Mouse (Mus musculus): ENCODE results near the gene Hsdl2. TPM values are rescaled to one million over a fixed set of nuclear protein-coding genes. Genes with fewer than 3 reads are reported as not detected.

Gene Hsdl2
- total and polyA plus RNA-seq, 2 experiments from 2014 or later, result 17.2 to 24.7 TPM

DNA sequence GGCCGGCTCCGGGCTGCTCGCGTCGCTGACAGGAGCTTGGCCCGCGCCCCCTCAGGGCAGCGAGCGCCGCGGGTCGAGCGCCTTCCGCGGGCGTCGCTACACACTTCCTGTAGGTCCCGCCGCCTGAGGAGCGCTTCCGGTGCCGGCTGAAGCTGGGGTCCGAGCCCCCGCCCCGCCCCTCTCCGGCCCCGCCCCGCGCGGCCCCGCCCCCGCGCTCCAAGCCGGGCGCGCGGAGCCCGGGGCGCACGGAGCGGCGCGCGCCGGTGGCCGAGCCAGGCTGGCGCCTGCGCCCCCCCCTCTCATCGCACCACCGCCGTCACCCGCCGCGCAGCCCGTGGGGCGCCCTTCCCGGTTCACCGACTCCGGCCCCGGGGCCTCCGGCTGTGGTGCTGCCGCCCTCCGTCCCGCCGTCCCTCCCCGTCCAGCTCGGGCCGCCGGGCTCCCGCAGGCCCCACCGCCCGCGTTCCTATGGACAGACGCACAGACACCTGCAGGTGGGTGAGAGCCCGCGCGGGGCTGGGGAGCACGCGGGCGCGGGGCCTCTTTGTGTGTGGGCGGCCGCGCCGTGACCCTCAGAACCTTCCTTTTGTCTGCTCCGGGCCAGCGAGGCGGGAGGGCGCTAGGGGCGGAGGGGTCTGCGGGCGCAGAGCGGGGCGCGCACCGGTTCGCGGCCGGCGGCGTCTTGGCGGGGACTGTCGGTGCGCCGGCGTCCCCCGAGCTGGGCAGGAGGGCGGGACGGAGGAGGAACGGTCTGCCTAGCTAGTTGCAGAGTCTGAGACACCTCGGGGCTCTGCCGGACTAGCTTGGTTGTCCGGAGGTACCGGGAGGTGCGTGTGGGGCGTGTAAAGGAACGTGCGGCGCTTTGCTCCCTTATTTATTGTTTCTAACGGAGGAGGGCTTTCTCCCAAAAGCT, 44.9 kb downstream of the Hsdl2 start, which contains the start of gene E130308A19Rik:
Gene E130308A19Rik (plus strand): TSS at position 214 of the 913 bp plus-strand sequence.
- no peaks in the 10 kb centered on the region for H3K9me3 ChIP-seq (ENCODE audit: low read length)
- DNase-seq (peak; percentile 78), ATAC-seq (peak; percentile 87)
- peaks cover 11% of the 10 kb centered on the region; the same call in 1 of the 2 replicates for H3K4me1 ChIP-seq (ENCODE audit: insufficient read depth)
- TF ChIP-seq CTCF (IDR thresholded peaks at IDR 0.05; ENCODE audit: low read depth), result peak; percentile 9; the same call in 1 of the 2 replicates
- H3K27me3 ChIP-seq (ENCODE audit: insufficient read depth, low read length), result no peaks in the 10 kb centered on the region
- peak within 1 kb of the TSS; percentile 97 for H3K4me3 ChIP-seq (ENCODE audit: low read depth, low read length)
- H3K36me3 ChIP-seq (ENCODE audit: insufficient read depth), result no peaks in the 10 kb centered on the region
- peak within 1 kb of the TSS; percentile 78 for H3K27ac ChIP-seq (ENCODE audit: low read depth, low read length)
- WGBS, result 4% methylated on average over 96 of the region's 120 CpGs
- peak within 1 kb of the TSS; percentile 65 for H3K4me2 ChIP-seq (ENCODE audit: low read depth)
- peak within 1 kb of the TSS; percentile 84 for H3K9ac ChIP-seq

- ATAC-seq, result no peak
- Histone ChIP-seq H3K9ac (no peak overlapping the region), H3K27me3 (ENCODE audit: insufficient read depth, low read length) (no peaks in the 10 kb centered on the region), H3K9me3 (ENCODE audit: low read length) (no peaks in the 10 kb centered on the region), H3K4me3 (ENCODE audit: low read depth, low read length) (no peak overlapping the region), H3K4me1 (ENCODE audit: insufficient read depth) (peaks cover 11% of the 10 kb centered on the region; the same call in 1 of the 2 replicates), H3K36me3 (ENCODE audit: insufficient read depth) (no peaks in the 10 kb centered on the region), H3K4me2 (ENCODE audit: low read depth) (no peak overlapping the region), H3K27ac (ENCODE audit: low read depth, low read length) (no peak overlapping the region)
- DNase-seq, result no peak
- 36% methylated on average over 4 of the region's 4 CpGs for WGBS
- TF ChIP-seq CTCF (IDR thresholded peaks at IDR 0.05; ENCODE audit: low read depth), result no peak
Observed at GRCm38 (mm10) chr4:59628255-59628654, 46.9 kb downstream of the Hsdl2 start.

DNA sequence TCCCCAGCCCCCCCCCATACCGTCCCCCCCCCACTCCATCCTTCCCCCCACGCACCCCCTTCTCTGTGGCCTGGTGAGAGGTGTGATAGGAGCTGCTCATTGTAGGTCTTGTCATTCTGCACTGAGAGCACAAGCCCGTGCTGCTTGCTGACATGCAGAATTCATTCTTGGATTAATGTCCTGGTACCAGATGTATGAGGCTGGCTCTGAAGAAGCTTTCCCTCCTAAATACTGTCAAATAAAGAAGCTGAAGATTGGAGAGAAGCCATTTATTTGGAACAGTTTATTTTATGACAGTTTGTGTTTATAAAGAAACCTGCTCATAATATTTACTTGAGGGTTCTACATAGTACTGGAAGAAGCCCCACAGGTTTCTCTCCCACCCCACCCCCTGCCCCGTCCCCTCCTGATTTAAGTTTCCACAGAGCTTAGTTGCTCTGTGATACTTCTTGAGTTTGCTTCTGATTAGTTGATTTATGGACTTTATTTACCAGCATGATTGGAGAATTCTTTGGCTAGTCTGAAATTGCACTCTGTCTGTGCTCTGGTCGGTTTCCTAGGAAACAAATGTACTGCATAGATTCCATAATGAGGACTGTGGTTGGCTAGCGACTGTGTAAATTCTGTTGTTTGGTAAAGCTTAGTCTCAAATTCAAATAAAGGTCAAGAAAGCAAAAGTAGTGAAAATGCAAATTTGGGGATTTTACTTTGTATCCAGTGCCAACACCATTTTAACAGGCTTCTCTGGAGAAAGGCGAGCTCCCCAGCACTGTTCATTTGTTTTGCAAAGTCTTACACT, 47.9 kb downstream of the Hsdl2 start:
- H3K9me3 ChIP-seq (ENCODE audit: low read length), result no peaks in the 10 kb centered on the region
- peak; percentile 21; the same call in 1 of the 2 replicates for ATAC-seq
- DNase-seq, result peak; percentile 45
- no peak for TF ChIP-seq CTCF (IDR thresholded peaks at IDR 0.05; ENCODE audit: low read depth)
- 0 out of 2 replicates have a peak overlapping the region, but pooled peaks have one; percentile 5 for H3K4me2 ChIP-seq (ENCODE audit: low read depth)
- 8% methylated on average over 7 of the region's 7 CpGs for WGBS
- no peak overlapping the region for H3K9ac ChIP-seq
- no peak overlapping the region for H3K4me3 ChIP-seq (ENCODE audit: low read depth, low read length)
- peaks cover 11% of the 10 kb centered on the region; the same call in 1 of the 2 replicates for H3K4me1 ChIP-seq (ENCODE audit: insufficient read depth)
- H3K27ac ChIP-seq (ENCODE audit: low read depth, low read length), result no peak overlapping the region
- H3K27me3 ChIP-seq (ENCODE audit: insufficient read depth, low read length), result no peaks in the 10 kb centered on the region
- H3K36me3 ChIP-seq (ENCODE audit: insufficient read depth), result no peaks in the 10 kb centered on the region

DNA sequence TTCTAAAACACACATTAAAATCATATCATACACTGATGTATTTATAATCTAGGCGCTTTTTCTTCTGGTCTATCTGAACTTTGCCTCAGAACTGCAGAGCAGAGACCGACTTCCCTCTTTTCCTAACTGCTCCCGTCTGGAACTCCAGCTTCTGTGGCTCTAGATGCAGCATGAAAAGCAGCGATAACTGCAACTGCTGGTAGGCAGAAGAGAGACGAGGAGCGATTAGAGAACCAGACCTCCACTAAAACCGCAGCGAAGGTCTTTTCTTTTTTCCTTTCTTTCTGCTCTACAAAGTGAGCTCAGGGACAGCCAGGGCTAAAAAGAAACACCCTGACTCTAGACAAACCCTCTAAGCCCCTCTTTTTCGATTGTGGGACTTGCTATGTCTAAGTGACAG, 48.8 kb downstream of the Hsdl2 start:
- Histone ChIP-seq H3K27ac (ENCODE audit: low read depth, low read length) (no peak overlapping the region), H3K4me3 (ENCODE audit: low read depth, low read length) (no peak overlapping the region), H3K9me3 (ENCODE audit: low read length) (no peaks in the 10 kb centered on the region), H3K4me2 (ENCODE audit: low read depth) (no peak overlapping the region), H3K27me3 (ENCODE audit: insufficient read depth, low read length) (no peaks in the 10 kb centered on the region), H3K36me3 (ENCODE audit: insufficient read depth) (no peaks in the 10 kb centered on the region), H3K9ac (no peak overlapping the region), H3K4me1 (ENCODE audit: insufficient read depth) (peaks cover 11% of the 10 kb centered on the region; the same call in 1 of the 2 replicates)
- DNase-seq (no peak), ATAC-seq (no peak)
- no peak for TF ChIP-seq CTCF (IDR thresholded peaks at IDR 0.05; ENCODE audit: low read depth)
- 47% methylated on average over 9 of the region's 9 CpGs for WGBS

DNA sequence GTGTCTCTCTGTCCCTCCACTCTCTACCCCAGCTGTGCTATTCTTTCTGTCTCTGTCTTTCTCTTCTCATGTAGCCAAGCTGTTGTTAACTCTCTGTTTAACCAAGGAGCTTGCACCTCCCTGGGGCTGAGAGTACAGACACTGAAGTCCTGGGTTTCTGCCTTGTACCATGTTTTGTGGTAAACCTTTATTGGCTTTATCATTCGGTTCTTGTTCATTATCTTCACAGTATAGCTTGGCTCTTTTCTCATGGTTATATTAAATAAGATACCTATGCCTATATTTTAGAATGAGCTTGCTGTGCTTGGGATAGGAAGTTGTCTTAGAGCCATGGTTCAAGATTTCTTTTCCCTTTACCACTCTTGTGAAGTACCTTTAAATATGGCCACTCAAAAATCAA, 53.2 kb downstream of the Hsdl2 start:
- no peaks in the 10 kb centered on the region for H3K36me3 ChIP-seq (ENCODE audit: insufficient read depth)
- no peak overlapping the region for H3K4me2 ChIP-seq (ENCODE audit: low read depth)
- H3K4me3 ChIP-seq (ENCODE audit: low read depth, low read length), result no peak overlapping the region
- 79% methylated on average over 1 of the region's 1 CpGs for WGBS
- no peaks in the 10 kb centered on the region for H3K27me3 ChIP-seq (ENCODE audit: insufficient read depth, low read length)
- DNase-seq, result no peak
- 0 out of 2 replicates have a peak, but pooled peaks cover 3% of the 10 kb centered on the region for H3K4me1 ChIP-seq (ENCODE audit: insufficient read depth)
- no peak overlapping the region for H3K27ac ChIP-seq (ENCODE audit: low read depth, low read length)
- no peak for TF ChIP-seq CTCF (IDR thresholded peaks at IDR 0.05; ENCODE audit: low read depth)
- no peaks in the 10 kb centered on the region for H3K9me3 ChIP-seq (ENCODE audit: low read length)
- no peak for ATAC-seq
- H3K9ac ChIP-seq, result no peak overlapping the region

DNA sequence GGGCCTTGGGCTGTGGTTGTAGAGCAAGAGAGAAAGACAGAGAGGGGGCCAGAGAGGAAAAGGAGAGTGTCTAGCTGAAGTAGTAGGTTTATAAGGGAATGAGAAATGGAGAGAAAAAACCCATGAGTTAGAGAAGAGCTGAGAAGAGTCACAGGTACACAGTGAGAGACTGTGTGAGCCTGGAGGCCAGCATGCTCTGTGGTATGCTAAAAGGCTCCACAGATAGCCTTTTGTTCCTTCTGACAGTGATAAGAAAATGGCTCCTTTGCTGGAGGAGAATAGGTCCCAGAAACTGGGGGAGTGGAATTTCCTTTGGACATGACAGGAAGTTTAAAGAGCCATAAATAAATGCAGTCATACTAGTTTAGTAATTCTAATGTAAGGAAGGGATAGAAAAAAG, 57.8 kb downstream of the Hsdl2 start:
- H3K36me3 ChIP-seq (ENCODE audit: insufficient read depth), result no peaks in the 10 kb centered on the region
- ATAC-seq (no peak), DNase-seq (no peak)
- TF ChIP-seq CTCF (IDR thresholded peaks at IDR 0.05; ENCODE audit: low read depth), result no peak
- H3K9ac ChIP-seq, result no peak overlapping the region
- no peak overlapping the region for H3K27ac ChIP-seq (ENCODE audit: low read depth, low read length)
- H3K4me2 ChIP-seq (ENCODE audit: low read depth), result no peak overlapping the region
- H3K4me3 ChIP-seq (ENCODE audit: low read depth, low read length), result no peak overlapping the region
- H3K4me1 ChIP-seq (ENCODE audit: insufficient read depth), result no peaks in the 10 kb centered on the region
- H3K27me3 ChIP-seq (ENCODE audit: insufficient read depth, low read length), result no peaks in the 10 kb centered on the region
- H3K9me3 ChIP-seq (ENCODE audit: low read length), result no peaks in the 10 kb centered on the region
